Mouse (Mus musculus) stomach, embryonic 15.5 days (tissue): ENCODE measurements at regions not wholly inside any gene's neighbourhood (a gene's known extent, or its start where the extent isn't known, plus 50 kb on each side); places are given as distances from the start of the nearest gene placed in this dataset.

Experiments
- ATAC-seq: fragments of 200-750 bp; cut with Nextera tagmentation; 2 replicates; pipeline ENCODE4 v1.8.0; 2017; ENCODE audit warnings: low read depth, moderate number of reproducible peaks, moderate TSS enrichment; ENCODE audit not compliant: insufficient read depth, low FRiP score
- H3K27ac ChIP-seq: fragments of 300-500 bp; sonication (generic); 2 replicates; pipeline ENCODE4 v1.5.1; 2015; ENCODE audit warnings: mild to moderate bottlenecking, inconsistent platforms
- H3K27me3 ChIP-seq: fragments of 300-500 bp; sonication (generic); replicated peaks from 2 replicates; pipeline ENCODE4 v1.6.1; 2015; ENCODE audit warnings: inconsistent platforms
- H3K36me3 ChIP-seq: fragments of 300-500 bp; sonication (generic); 2 replicates; pipeline ENCODE4 v1.6.1; 2015; ENCODE audit warnings: inconsistent platforms
- H3K4me1 ChIP-seq: fragments of 300-500 bp; sonication (generic); 2 replicates; pipeline ENCODE4 v1.6.1; 2015; ENCODE audit warnings: inconsistent platforms
- H3K4me2 ChIP-seq: fragments of 300-500 bp; sonication (generic); 2 replicates; pipeline ENCODE4 v1.6.1; 2015; ENCODE audit warnings: mild to moderate bottlenecking, inconsistent platforms
- H3K4me3 ChIP-seq: fragments of 300-500 bp; sonication (generic); replicated peaks from 2 replicates; pipeline ENCODE4 v1.5.1; 2015; ENCODE audit warnings: inconsistent platforms
- H3K9ac ChIP-seq: fragments of 300-500 bp; sonication (generic); 2 replicates; pipeline ENCODE4 v1.6.1; 2015; ENCODE audit warnings: inconsistent platforms
- H3K9me3 ChIP-seq: fragments of 300-500 bp; sonication (generic); 2 replicates; pipeline ENCODE4 v1.6.1; 2016; ENCODE audit warnings: inconsistent platforms
- WGBS: fragments of 180-500 bp; shearing (Covaris S2); methylation state at CpG from one replicate; pipeline ENCODE4 v1.1.7; 2015; 5-methylcytosine and 5-hydroxymethylcytosine counted together

GRCm38 (mm10) chr1:128914811-128915210 lies 322.7 kb upstream of the Cxcr4 start:
- H3K4me1 ChIP-seq: no peaks in the 10 kb centered on the region
- no peak overlapping the region for H3K4me2 ChIP-seq
- H3K27ac ChIP-seq: no peak overlapping the region
- no peak overlapping the region for H3K9ac ChIP-seq
- no peak overlapping the region for H3K4me3 ChIP-seq
- H3K9me3 ChIP-seq: no peaks in the 10 kb centered on the region
- 89% methylated on average over 1 of the region's 1 CpGs for WGBS
- no peaks in the 10 kb centered on the region for H3K36me3 ChIP-seq
- no peaks in the 10 kb centered on the region for H3K27me3 ChIP-seq
- no peak for ATAC-seq

- Histone ChIP-seq H3K27me3 (no peaks in the 10 kb centered on the region), H3K4me2 (no peak overlapping the region), H3K4me3 (no peak overlapping the region), H3K9ac (no peak overlapping the region), H3K9me3 (no peaks in the 10 kb centered on the region), H3K4me1 (no peaks in the 10 kb centered on the region), H3K36me3 (no peaks in the 10 kb centered on the region), H3K27ac (no peak overlapping the region)
- ATAC-seq: no peak
Measured at GRCm38 (mm10) chr1:128912532-128912931, 320.4 kb upstream of the Cxcr4 start.

- no peaks in the 10 kb centered on the region for H3K27me3 ChIP-seq
- no peaks in the 10 kb centered on the region for H3K9me3 ChIP-seq
- no peak overlapping the region for H3K9ac ChIP-seq
- no peak overlapping the region for H3K27ac ChIP-seq
- ATAC-seq: no peak
- H3K4me2 ChIP-seq: no peak overlapping the region
- H3K4me3 ChIP-seq: no peak overlapping the region
- no peaks in the 10 kb centered on the region for H3K4me1 ChIP-seq
- 70% methylated on average over 2 of the region's 2 CpGs for WGBS
- no peaks in the 10 kb centered on the region for H3K36me3 ChIP-seq
Measured at GRCm38 (mm10) chr1:128907566-128907965, 315.5 kb upstream of the Cxcr4 start.

GRCm38 (mm10) chr1:128898025-128898424 lies 305.9 kb upstream of the Cxcr4 start:
- Histone ChIP-seq H3K4me2 (no peak overlapping the region), H3K9me3 (no peaks in the 10 kb centered on the region), H3K4me3 (no peak overlapping the region), H3K4me1 (no peaks in the 10 kb centered on the region), H3K27me3 (no peaks in the 10 kb centered on the region), H3K27ac (no peak overlapping the region), H3K36me3 (no peaks in the 10 kb centered on the region), H3K9ac (no peak overlapping the region)
- WGBS: 57% methylated on average over 8 of the region's 8 CpGs
- ATAC-seq: no peak

GRCm38 (mm10) chr1:128894546-128894945 lies 302.5 kb upstream of the Cxcr4 start:
- Histone ChIP-seq H3K9me3 (no peaks in the 10 kb centered on the region), H3K36me3 (no peaks in the 10 kb centered on the region), H3K9ac (no peak overlapping the region), H3K4me2 (no peak overlapping the region), H3K27me3 (no peaks in the 10 kb centered on the region), H3K4me1 (no peaks in the 10 kb centered on the region), H3K4me3 (no peak overlapping the region), H3K27ac (no peak overlapping the region)
- 86% methylated on average over 5 of the region's 5 CpGs for WGBS
- ATAC-seq: no peak

GRCm38 (mm10) chr1:128878291-128878690 lies 286.2 kb upstream of the Cxcr4 start:
- Histone ChIP-seq H3K9ac (no peak overlapping the region), H3K36me3 (no peaks in the 10 kb centered on the region), H3K9me3 (no peaks in the 10 kb centered on the region), H3K4me2 (no peak overlapping the region), H3K27ac (no peak overlapping the region), H3K4me3 (no peak overlapping the region), H3K27me3 (no peaks in the 10 kb centered on the region), H3K4me1 (no peaks in the 10 kb centered on the region)
- no peak for ATAC-seq

GRCm38 (mm10) chr1:128875289-128875688 lies 283.2 kb upstream of the Cxcr4 start:
- H3K9ac ChIP-seq: no peak overlapping the region
- H3K27me3 ChIP-seq: no peaks in the 10 kb centered on the region
- ATAC-seq: no peak
- no peak overlapping the region for H3K4me2 ChIP-seq
- H3K36me3 ChIP-seq: no peaks in the 10 kb centered on the region
- no peaks in the 10 kb centered on the region for H3K4me1 ChIP-seq
- WGBS: 10% methylated on average over 8 of the region's 8 CpGs
- H3K9me3 ChIP-seq: no peaks in the 10 kb centered on the region
- H3K4me3 ChIP-seq: no peak overlapping the region
- H3K27ac ChIP-seq: no peak overlapping the region

- no peak for ATAC-seq
- WGBS: 79% methylated on average over 11 of the region's 11 CpGs
- H3K27ac ChIP-seq: no peak overlapping the region
- no peaks in the 10 kb centered on the region for H3K27me3 ChIP-seq
- H3K36me3 ChIP-seq: no peaks in the 10 kb centered on the region
- no peaks in the 10 kb centered on the region for H3K4me1 ChIP-seq
- no peak overlapping the region for H3K4me3 ChIP-seq
- H3K9ac ChIP-seq: no peak overlapping the region
- no peaks in the 10 kb centered on the region for H3K9me3 ChIP-seq
- no peak overlapping the region for H3K4me2 ChIP-seq
Measured at GRCm38 (mm10) chr1:128874190-128874589, 282.1 kb upstream of the Cxcr4 start.

- WGBS: 68% methylated on average over 3 of the region's 3 CpGs
- no peak overlapping the region for H3K27ac ChIP-seq
- no peak overlapping the region for H3K9ac ChIP-seq
- no peak for ATAC-seq
- H3K4me3 ChIP-seq: no peak overlapping the region
- no peaks in the 10 kb centered on the region for H3K9me3 ChIP-seq
- no peak overlapping the region for H3K4me2 ChIP-seq
- no peaks in the 10 kb centered on the region for H3K27me3 ChIP-seq
- H3K4me1 ChIP-seq: no peaks in the 10 kb centered on the region
- no peaks in the 10 kb centered on the region for H3K36me3 ChIP-seq
Measured at GRCm38 (mm10) chr1:128868761-128869160, 276.7 kb upstream of the Cxcr4 start.

GRCm38 (mm10) chr1:128860537-128860936 lies 268.4 kb upstream of the Cxcr4 start:
- Histone ChIP-seq H3K36me3 (no peaks in the 10 kb centered on the region), H3K4me2 (no peak overlapping the region), H3K27me3 (no peaks in the 10 kb centered on the region), H3K9me3 (no peaks in the 10 kb centered on the region), H3K4me3 (no peak overlapping the region), H3K27ac (no peak overlapping the region), H3K4me1 (no peaks in the 10 kb centered on the region), H3K9ac (no peak overlapping the region)
- ATAC-seq: no peak
- 26% methylated on average over 1 of the region's 1 CpGs for WGBS

GRCm38 (mm10) chr1:128860094-128860493 lies 268.0 kb upstream of the Cxcr4 start:
- no peaks in the 10 kb centered on the region for H3K9me3 ChIP-seq
- H3K36me3 ChIP-seq: no peaks in the 10 kb centered on the region
- no peak overlapping the region for H3K4me3 ChIP-seq
- H3K27ac ChIP-seq: no peak overlapping the region
- 32% methylated on average over 7 of the region's 7 CpGs for WGBS
- no peak for ATAC-seq
- no peak overlapping the region for H3K4me2 ChIP-seq
- H3K4me1 ChIP-seq: no peaks in the 10 kb centered on the region
- H3K27me3 ChIP-seq: no peaks in the 10 kb centered on the region
- H3K9ac ChIP-seq: no peak overlapping the region

GRCm38 (mm10) chr1:128858661-128859060 lies 266.6 kb upstream of the Cxcr4 start:
- H3K27ac ChIP-seq: no peak overlapping the region
- 69% methylated on average over 2 of the region's 2 CpGs for WGBS
- H3K4me1 ChIP-seq: no peaks in the 10 kb centered on the region
- no peak for ATAC-seq
- H3K36me3 ChIP-seq: no peaks in the 10 kb centered on the region
- no peak overlapping the region for H3K4me2 ChIP-seq
- no peak overlapping the region for H3K9ac ChIP-seq
- no peak overlapping the region for H3K4me3 ChIP-seq
- H3K27me3 ChIP-seq: no peaks in the 10 kb centered on the region
- H3K9me3 ChIP-seq: no peaks in the 10 kb centered on the region

GRCm38 (mm10) chr1:128856933-128857332 lies 264.8 kb upstream of the Cxcr4 start:
- WGBS: 62% methylated on average over 2 of the region's 2 CpGs
- ATAC-seq: no peak

More at GRCm38 (mm10) chr1:128856933-128857332, 264.8 kb upstream of the Cxcr4 start:
- Histone ChIP-seq H3K36me3 (no peaks in the 10 kb centered on the region), H3K27ac (no peak overlapping the region), H3K4me3 (no peak overlapping the region), H3K27me3 (no peaks in the 10 kb centered on the region), H3K9me3 (no peaks in the 10 kb centered on the region), H3K9ac (no peak overlapping the region), H3K4me1 (no peaks in the 10 kb centered on the region), H3K4me2 (no peak overlapping the region)
